Mouse (Mus musculus) hindbrain, postnatal 0 days (tissue): ENCODE results near the gene Stk32c. TPM values are rescaled to one million over a fixed set of nuclear protein-coding genes. Genes with fewer than 3 reads are reported as not detected.

Experiments used
- ATAC-seq: fragments of 200-750 bp; cut with Nextera tagmentation; 2 replicates; pipeline ENCODE4 v1.8.0; 2017; ENCODE audit warnings: mild to moderate bottlenecking, moderate TSS enrichment, moderate library complexity
- DNase-seq: peaks from one replicate; pipeline ENCODE4 v3.0.0-alpha.2; 2015; ENCODE audit warnings: low spot score
- H3K27ac ChIP-seq: fragments of 300-500 bp; sonication (generic); 2 replicates; pipeline ENCODE4 v1.5.1; 2014; ENCODE audit warnings: mild to moderate bottlenecking
- H3K27me3 ChIP-seq: fragments of 300-500 bp; sonication (generic); 2 replicates; pipeline ENCODE4 v1.6.1; 2014; ENCODE audit warnings: low read length, mixed read lengths; ENCODE audit not compliant: insufficient read depth
- H3K36me3 ChIP-seq: fragments of 300-500 bp; sonication (generic); 2 replicates; pipeline ENCODE4 v1.6.1; 2014; ENCODE audit warnings: low read length, mixed read lengths; ENCODE audit not compliant: insufficient read depth
- H3K4me1 ChIP-seq: fragments of 300-500 bp; sonication (generic); 2 replicates; pipeline ENCODE4 v1.6.1; 2014; ENCODE audit warnings: antibody characterized with exemption, low read length, mixed read lengths; ENCODE audit not compliant: insufficient read depth
- H3K4me2 ChIP-seq: fragments of 300-500 bp; sonication (generic); 2 replicates; pipeline ENCODE4 v1.6.1; 2014; ENCODE audit warnings: low read depth, mild to moderate bottlenecking, low read length, moderate library complexity, mixed read lengths
- H3K4me3 ChIP-seq: fragments of 300-500 bp; sonication (generic); 2 replicates; pipeline ENCODE4 v1.5.1; 2014; ENCODE audit warnings: low read length
- H3K9ac ChIP-seq: fragments of 300-500 bp; sonication (generic); replicated peaks from 2 replicates; pipeline ENCODE4 v1.6.1; 2014; ENCODE audit warnings: mild to moderate bottlenecking, low read length, moderate library complexity, mixed read lengths
- H3K9me3 ChIP-seq: fragments of 300-500 bp; sonication (generic); 2 replicates; pipeline ENCODE4 v1.6.1; 2016; ENCODE audit warnings: low read length, mixed read lengths
- CTCF ChIP-seq: IDR thresholded peaks from 2 replicates; pipeline ENCODE4 v1.5.1; 2016; ENCODE audit warnings: antibody characterized with exemption, control low read depth, low read depth
- WGBS: fragments of 180-500 bp; shearing (Covaris S2); extraction: QIAGEN DNeasy Blood & Tissue Kit; methylation state at CpG from one replicate; pipeline ENCODE4 v1.1.7; 2014; 5-methylcytosine and 5-hydroxymethylcytosine counted together
- polyA plus RNA-seq: library from polyadenylated mRNA; unstranded; fragments of >200 nt; fragmentation: Nextera tagmentation; extraction: Ambion mirVana; gene quantifications from 2 replicates; pipeline ENCODE4 v1.2.1, GENCODE M21; 2015
- total RNA-seq: library from RNA; depleted of rRNA; stranded (reverse); fragments of >200 nt; gene quantifications from 2 replicates; pipeline ENCODE4 v1.2.3, GENCODE M21; 2014

Gene Stk32c
- total and polyA plus RNA-seq, 2 experiments from 2014 or later = 2.0 to 24.7 TPM

DNA sequence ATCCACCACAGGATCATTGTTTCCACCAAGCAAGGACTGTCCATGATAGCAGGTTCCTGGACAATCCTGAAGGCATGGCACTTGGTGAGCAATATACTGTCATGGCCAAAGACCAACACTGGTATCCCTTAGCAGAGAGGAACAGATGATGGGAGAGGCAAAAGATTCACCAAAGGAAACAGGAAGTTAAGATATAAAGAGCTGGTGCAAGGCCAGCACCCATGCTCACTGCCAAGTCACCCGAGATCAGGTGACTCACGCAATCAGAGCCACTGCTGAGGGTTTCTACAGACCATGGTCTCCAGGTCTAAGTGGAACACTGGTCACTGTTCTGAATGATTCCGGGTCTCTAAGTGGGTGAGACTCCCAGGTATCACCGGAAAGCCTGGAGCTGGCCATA lies 87.2 kb downstream of the Stk32c start:
- Histone ChIP-seq H3K36me3 (no peaks in the 10 kb centered on the region), H3K27ac (no peak overlapping the region), H3K27me3 (no peaks in the 10 kb centered on the region), H3K4me1 (0 out of 2 replicates have a peak, but pooled peaks cover 4% of the 10 kb centered on the region), H3K9me3 (no peaks in the 10 kb centered on the region), H3K4me2 (no peak overlapping the region), H3K4me3 (no peak overlapping the region), H3K9ac (no peak overlapping the region)
- DNase-seq (no peak), ATAC-seq (no peak)
- 87% methylated on average over 4 of the region's 4 CpGs for WGBS
- no peak for TF ChIP-seq CTCF

DNA sequence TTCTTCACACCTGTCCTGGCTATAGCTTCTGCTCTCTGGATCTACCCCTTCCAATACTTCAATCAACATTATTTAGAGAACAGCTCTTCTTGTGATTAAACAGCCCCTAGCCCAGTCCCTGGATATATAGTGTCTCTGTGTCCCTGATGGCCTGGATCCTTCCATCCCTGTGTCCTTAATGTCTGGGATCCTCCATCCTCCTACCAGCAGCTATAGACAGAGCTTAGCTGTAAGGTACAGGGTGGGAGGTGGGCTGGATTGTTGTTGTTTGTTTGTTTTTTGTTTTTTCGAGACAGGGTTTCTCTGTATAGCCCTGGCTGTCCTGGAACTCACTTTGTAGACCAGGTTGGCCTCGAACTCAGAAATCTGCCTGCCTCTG lies 93.3 kb downstream of the Stk32c start:
- ATAC-seq = peak; percentile 18; the same call in 1 of the 2 replicates
- no peak overlapping the region for H3K4me3 ChIP-seq
- no peaks in the 10 kb centered on the region for H3K4me1 ChIP-seq

DNA sequence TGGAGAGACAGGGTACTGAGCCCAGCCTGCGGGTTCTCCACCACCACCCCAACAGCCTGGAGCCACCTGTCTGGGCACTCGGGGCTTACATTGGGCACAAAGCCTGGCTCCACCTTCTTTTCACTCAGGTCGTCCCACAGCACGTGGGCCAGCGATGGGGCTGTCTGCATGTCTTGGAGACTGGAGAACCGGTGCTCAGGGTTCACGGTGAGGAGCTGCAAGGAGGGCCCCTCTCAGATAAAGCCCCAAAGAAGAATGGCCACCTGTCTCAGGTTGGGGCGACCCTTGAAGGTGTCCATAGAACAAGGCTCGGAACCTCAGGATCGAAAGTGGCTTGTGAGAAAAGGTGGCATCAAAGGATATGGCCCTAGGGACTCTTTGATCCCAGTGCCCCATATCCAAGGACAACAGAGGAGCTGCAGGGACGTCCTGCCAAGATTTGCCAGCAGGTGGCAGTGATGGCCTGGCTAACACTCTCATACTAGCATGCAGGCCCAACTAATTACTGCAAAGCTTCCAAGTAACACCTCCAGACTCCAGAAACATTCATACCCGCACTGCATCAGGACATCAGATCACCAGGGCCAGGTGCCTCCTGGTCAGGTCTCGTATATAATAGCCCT lies 93.8 kb downstream of the Stk32c start:
- DNase-seq = peak; percentile 91
- no peaks in the 10 kb centered on the region for H3K9me3 ChIP-seq
- no peaks in the 10 kb centered on the region for H3K4me1 ChIP-seq
- 47% methylated on average over 13 of the region's 13 CpGs for WGBS
- H3K36me3 ChIP-seq = no peaks in the 10 kb centered on the region
- no peak overlapping the region for H3K9ac ChIP-seq
- no peak overlapping the region for H3K4me3 ChIP-seq
- H3K27ac ChIP-seq = no peak overlapping the region
- ATAC-seq = peak; percentile 86
- H3K4me2 ChIP-seq = no peak overlapping the region
- no peaks in the 10 kb centered on the region for H3K27me3 ChIP-seq
- TF ChIP-seq CTCF = peak; percentile 97

More for the DNA sequence above, 93.3 kb downstream of the Stk32c start:
- WGBS = 67% methylated on average over 2 of the region's 2 CpGs
- no peaks in the 10 kb centered on the region for H3K9me3 ChIP-seq
- no peak for DNase-seq
- no peak overlapping the region for H3K27ac ChIP-seq
- no peak overlapping the region for H3K9ac ChIP-seq
- H3K27me3 ChIP-seq = no peaks in the 10 kb centered on the region
- no peaks in the 10 kb centered on the region for H3K36me3 ChIP-seq
- no peak for TF ChIP-seq CTCF
- no peak overlapping the region for H3K4me2 ChIP-seq

DNA sequence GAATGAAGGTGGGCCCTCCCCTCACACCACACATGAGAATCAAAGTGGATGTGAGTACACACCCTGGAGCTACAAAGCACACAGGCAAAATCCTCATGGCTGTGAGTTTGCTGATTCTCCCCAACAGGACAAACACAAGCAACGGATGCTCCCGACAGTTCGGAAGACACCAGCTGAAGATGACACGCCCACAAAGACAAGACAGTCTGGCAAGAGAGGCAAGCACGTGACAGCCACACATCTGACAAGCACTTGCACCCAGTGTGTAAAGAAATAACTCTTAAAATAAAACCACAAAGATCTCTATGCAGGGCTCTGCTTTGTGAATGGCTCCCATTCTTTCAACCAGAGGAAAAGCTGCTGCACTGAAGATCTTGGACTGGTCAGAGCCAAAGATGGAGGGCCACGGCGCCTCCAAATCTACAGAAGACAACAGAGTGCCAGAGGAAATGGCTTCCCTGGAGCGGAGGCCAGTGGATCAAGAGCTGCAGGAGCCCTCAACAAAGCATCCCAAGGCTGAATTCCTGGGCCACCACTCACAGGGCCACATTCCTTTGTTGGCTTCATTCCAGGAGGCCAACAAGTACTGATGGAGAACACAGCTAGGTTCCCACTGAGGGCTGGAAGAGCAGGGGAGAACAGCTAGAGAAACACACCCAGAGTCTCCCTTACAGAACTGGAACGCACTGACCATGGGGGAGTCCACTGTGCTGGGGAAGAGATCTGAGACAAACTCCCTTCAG lies 105.0 kb downstream of the Stk32c start:
- TF ChIP-seq CTCF = no peak
- Histone ChIP-seq H3K27ac (no peak overlapping the region), H3K4me2 (no peak overlapping the region), H3K36me3 (no peaks in the 10 kb centered on the region), H3K4me1 (peaks cover 2% of the 10 kb centered on the region; the same call in 1 of the 2 replicates), H3K4me3 (no peak overlapping the region), H3K27me3 (no peaks in the 10 kb centered on the region), H3K9ac (no peak overlapping the region), H3K9me3 (no peaks in the 10 kb centered on the region)
- 74% methylated on average over 9 of the region's 9 CpGs for WGBS
- no peak for ATAC-seq
- no peak for DNase-seq

DNA sequence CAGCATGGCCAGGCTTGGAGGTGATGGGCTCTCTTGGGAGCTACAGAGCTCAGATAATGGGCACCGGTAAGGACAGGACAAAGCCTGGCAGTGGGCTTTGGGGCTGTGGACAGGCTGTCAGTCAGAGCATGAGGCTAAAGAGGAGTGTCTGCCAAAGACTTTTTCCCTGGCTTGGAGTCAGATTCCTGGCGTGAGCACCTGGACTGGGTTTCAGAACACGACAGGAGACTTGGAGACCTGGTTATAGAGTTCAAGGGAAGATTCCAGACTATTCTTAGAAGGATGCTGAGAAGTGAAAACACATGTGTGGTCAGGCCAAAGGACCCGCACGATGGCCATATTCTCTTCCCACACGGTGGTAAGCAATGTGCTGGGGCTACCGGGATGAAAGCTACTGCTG lies 107.4 kb downstream of the Stk32c start:
- no peak for TF ChIP-seq CTCF
- Histone ChIP-seq H3K9me3 (no peaks in the 10 kb centered on the region), H3K36me3 (no peaks in the 10 kb centered on the region), H3K4me3 (no peak overlapping the region), H3K9ac (no peak overlapping the region), H3K27ac (no peak overlapping the region), H3K4me2 (no peak overlapping the region), H3K27me3 (no peaks in the 10 kb centered on the region), H3K4me1 (peaks cover 2% of the 10 kb centered on the region; the same call in 1 of the 2 replicates)
- WGBS = 52% methylated on average over 7 of the region's 7 CpGs
- ATAC-seq (no peak), DNase-seq (peak; percentile 17)

DNA sequence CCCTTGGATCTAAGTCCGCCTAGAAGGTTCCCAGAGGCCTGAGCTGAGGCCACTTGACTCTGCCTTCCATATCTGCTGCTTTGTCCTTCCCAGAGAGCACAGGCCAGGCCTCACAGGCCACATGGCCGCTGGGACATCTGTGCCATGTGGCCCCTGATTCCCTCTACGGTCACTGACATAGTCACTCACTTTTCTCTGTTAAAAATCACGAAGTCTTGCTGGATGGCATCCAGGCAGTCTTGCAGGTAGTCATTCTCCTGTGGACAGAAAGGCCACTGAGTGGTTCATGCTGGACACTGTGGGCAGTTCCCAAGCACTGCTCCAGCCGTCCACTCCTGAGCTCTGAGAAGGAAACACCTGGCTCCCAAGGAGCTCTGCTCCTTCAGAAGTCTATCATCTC lies 108.0 kb downstream of the Stk32c start:
- no peak for ATAC-seq
- Histone ChIP-seq H3K4me3 (no peak overlapping the region), H3K27ac (no peak overlapping the region), H3K4me1 (peaks cover 2% of the 10 kb centered on the region; the same call in 1 of the 2 replicates), H3K9ac (no peak overlapping the region), H3K9me3 (no peaks in the 10 kb centered on the region), H3K27me3 (no peaks in the 10 kb centered on the region), H3K4me2 (no peak overlapping the region), H3K36me3 (no peaks in the 10 kb centered on the region)
- no peak for DNase-seq
- no peak for TF ChIP-seq CTCF
- 86% methylated on average over 5 of the region's 5 CpGs for WGBS

DNA sequence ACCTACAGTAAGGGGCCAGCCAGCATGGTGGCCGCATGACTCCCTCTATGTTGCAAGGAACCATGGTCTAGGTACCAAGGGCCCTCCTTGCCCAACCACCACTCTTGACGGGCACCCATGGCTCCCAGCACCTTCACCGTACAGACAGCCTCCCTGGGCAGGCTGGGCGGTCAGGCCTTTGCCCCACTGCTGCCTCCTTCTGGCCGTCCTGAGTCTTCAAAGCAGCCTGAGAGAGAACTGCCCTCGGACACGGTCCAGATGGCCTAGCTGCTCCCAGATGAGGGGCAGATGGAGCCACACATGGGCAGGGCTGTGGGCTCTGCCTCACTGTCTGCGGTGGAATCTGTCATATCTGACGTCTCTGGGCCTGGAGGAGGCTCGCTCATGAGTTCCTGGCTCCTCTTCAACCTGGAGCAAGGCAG lies 109.1 kb downstream of the Stk32c start:
- peak; percentile 33; the same call in 1 of the 2 replicates for ATAC-seq
- no peaks in the 10 kb centered on the region; the same call in 1 of the 2 replicates for H3K36me3 ChIP-seq
- H3K27me3 ChIP-seq = no peaks in the 10 kb centered on the region
- WGBS = 50% methylated on average over 10 of the region's 10 CpGs
- DNase-seq = peak; percentile 49
- peak; percentile 60 for TF ChIP-seq CTCF
- no peak overlapping the region for H3K9ac ChIP-seq
- peaks cover 2% of the 10 kb centered on the region; the same call in 1 of the 2 replicates for H3K4me1 ChIP-seq
- H3K4me3 ChIP-seq = no peak overlapping the region
- no peaks in the 10 kb centered on the region for H3K9me3 ChIP-seq
- no peak overlapping the region for H3K4me2 ChIP-seq
- H3K27ac ChIP-seq = no peak overlapping the region
